Mouse (Mus musculus): ENCODE measurements around the gene Alpl. TPM values are rescaled to one million over a fixed set of nuclear protein-coding genes. Genes with fewer than 3 reads are reported as not detected.

Gene Alpl
- polyA plus RNA-seq (2012; rRNA removed) = 564 and 569 TPM in 2 replicates

DNA sequence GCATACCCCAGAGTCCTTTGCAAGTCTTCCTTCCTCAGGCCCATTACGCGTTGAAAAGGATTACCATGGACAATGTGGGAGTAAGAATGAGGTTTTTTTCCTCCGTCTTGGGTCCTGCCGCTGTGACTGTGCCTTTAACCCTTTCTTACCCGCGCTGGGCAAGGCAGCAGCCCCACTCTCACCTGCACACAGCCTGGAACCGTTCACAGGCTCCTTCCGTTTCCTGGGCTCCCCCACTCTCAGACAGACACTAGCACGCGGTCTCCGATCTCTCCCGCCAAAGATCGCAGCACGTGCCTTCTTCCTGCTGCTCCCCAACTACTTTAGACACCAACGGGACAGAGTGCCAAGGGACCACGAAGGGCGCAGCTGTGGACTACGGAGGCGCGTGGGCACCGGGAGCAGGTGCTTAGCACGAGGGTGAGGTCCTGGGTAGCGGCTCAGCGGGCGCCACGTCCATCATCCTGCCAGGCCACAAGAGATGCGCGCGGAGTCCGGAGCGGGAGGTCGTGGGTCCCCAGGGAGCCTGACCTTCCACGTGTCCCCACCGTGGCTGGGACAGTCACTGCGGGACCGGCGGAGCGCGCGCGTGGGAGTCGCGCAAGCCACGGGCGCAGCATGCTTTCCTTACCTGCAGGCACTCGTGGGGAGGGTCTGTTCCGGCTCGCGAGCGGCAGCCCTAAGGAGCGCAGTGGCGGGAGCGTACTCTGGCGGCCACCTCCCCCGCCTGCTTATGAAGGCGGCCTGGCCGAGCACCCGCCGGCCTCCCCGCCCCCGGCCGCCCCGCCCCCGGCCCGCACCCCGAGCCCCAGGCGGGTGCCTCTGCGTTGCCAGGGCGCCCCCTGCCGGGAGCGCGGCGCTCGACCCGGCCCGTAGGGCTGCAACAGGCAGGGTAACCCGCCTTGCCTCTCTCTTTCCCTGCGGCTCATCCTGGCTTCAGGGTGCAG, at the start of gene Alpl:
TSS of gene Alpl (minus strand) at position 774 of the 947 bp plus-strand sequence.
- no peaks in the 10 kb centered on the region for H3K36me3 ChIP-seq (ENCODE audit: control insufficient read depth, insufficient read depth, low read length)
- no peaks in the 10 kb centered on the region; the same call in 1 of the 2 replicates for H3K27me3 ChIP-seq (replicated peaks; ENCODE audit: control insufficient read depth, insufficient read depth, low read length)
- H3K4me1 ChIP-seq (ENCODE audit: control insufficient read depth, insufficient read depth, low read length) = no peaks in the 10 kb centered on the region; the same call in 1 of the 2 replicates
- peak within 1 kb of the TSS; percentile 71 for H3K4me3 ChIP-seq (ENCODE audit: insufficient read depth, low read depth, low read length)
- 2% methylated on average over 78 of the region's 78 CpGs for WGBS
- TF ChIP-seq CTCF (conservative IDR thresholded peaks at IDR 0.05; ENCODE audit: insufficient read depth, insufficient read length, low read depth, low read length) (peak; percentile 64), POLR2A (IDR thresholded peaks at IDR 0.05; ENCODE audit: low read depth, low read length) (no peak)
- H3K27ac ChIP-seq (ENCODE audit: insufficient read depth, low read depth, low read length) = peak within 1 kb of the TSS; percentile 61
- peak; percentile 84 for DNase-seq

DNA sequence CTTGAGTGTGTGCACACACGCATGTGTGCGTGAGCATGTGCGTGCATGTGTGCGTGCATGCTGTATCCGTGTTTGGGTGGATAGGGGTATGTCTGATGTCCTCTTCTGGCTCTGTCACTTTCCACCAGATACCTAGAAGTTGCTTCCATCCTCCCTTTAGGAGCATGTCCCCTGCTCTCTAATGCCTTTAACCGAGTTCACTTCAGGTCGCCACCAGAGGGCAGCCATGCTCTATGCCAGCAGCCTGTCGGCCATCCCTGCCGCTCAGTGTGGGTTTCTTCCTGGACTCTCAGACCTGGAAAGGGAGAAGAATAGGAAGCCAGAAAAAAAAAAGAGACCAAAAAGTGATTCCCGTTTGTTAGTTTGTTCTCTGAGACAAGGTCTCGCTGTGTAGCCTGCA, 48.5 kb upstream of the Alpl start:
- H3K4me1 ChIP-seq (ENCODE audit: control insufficient read depth, insufficient read depth, low read length) = no peaks in the 10 kb centered on the region
- peak; percentile 96 for TF ChIP-seq CTCF (conservative IDR thresholded peaks at IDR 0.05; ENCODE audit: insufficient read depth, insufficient read length, low read depth, low read length)
- TF ChIP-seq POLR2A (IDR thresholded peaks at IDR 0.05; ENCODE audit: low read depth, low read length) = no peak
- no peak overlapping the region for H3K27ac ChIP-seq (ENCODE audit: insufficient read depth, low read depth, low read length)
- H3K4me3 ChIP-seq (ENCODE audit: insufficient read depth, low read depth, low read length) = no peak overlapping the region
- no peaks in the 10 kb centered on the region for H3K36me3 ChIP-seq (ENCODE audit: control insufficient read depth, insufficient read depth, low read length)
- WGBS = 22% methylated on average over 11 of the region's 11 CpGs
- DNase-seq = peak; percentile 79
- no peaks in the 10 kb centered on the region for H3K27me3 ChIP-seq (replicated peaks; ENCODE audit: control insufficient read depth, insufficient read depth, low read length)

DNA sequence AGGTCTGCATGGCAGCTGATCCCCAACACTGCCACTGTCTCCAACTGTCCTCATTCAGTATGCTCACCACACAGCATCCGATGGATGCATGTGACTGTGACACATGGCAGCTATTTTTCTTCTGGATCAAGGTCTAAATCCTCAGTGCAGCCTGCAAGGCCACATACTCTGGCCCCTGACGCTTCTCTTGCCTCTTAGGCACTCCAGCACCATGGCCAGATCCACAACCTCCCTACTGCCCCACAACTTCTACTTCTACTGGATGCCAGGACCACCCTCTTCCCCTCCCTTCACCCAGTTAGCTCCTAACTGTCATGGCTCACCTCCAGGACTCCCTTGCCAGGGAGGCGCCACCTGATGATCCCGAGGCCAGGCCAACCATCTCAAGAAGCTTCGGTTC, 43.3 kb upstream of the Alpl start:
- no peak for DNase-seq
- WGBS = 81% methylated on average over 5 of the region's 5 CpGs
- Histone ChIP-seq H3K4me1 (ENCODE audit: control insufficient read depth, insufficient read depth, low read length) (no peaks in the 10 kb centered on the region), H3K4me3 (ENCODE audit: insufficient read depth, low read depth, low read length) (no peak overlapping the region), H3K27me3 (replicated peaks; ENCODE audit: control insufficient read depth, insufficient read depth, low read length) (no peaks in the 10 kb centered on the region), H3K27ac (ENCODE audit: insufficient read depth, low read depth, low read length) (no peak overlapping the region), H3K36me3 (ENCODE audit: control insufficient read depth, insufficient read depth, low read length) (no peaks in the 10 kb centered on the region)
- TF ChIP-seq POLR2A (IDR thresholded peaks at IDR 0.05; ENCODE audit: low read depth, low read length) (no peak), CTCF (conservative IDR thresholded peaks at IDR 0.05; ENCODE audit: insufficient read depth, insufficient read length, low read depth, low read length) (no peak)

DNA sequence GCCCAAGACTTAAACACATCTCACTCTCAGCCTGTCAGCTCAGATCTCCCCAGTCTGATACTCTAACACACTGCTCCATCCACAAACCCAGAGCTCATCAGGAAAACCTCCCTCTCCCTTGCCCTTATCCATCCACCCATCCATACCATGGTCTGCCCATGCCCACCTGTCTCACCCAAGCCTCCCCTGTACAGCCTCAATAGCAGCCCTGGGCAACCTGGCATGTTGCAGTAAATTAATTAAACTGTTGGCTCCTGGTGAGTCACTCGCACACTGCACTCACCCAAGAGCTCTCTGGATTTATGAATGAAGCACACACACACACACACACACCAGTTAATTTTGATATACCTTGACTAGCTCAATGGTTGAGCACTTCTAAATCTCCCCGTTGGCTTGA, 42.6 kb upstream of the Alpl start:
- DNase-seq = no peak
- H3K4me3 ChIP-seq (ENCODE audit: insufficient read depth, low read depth, low read length) = no peak overlapping the region
- H3K27me3 ChIP-seq (replicated peaks; ENCODE audit: control insufficient read depth, insufficient read depth, low read length) = no peaks in the 10 kb centered on the region
- no peak overlapping the region for H3K27ac ChIP-seq (ENCODE audit: insufficient read depth, low read depth, low read length)
- 94% methylated on average over 2 of the region's 2 CpGs for WGBS
- TF ChIP-seq CTCF (conservative IDR thresholded peaks at IDR 0.05; ENCODE audit: insufficient read depth, insufficient read length, low read depth, low read length) = no peak
- no peak for TF ChIP-seq POLR2A (IDR thresholded peaks at IDR 0.05; ENCODE audit: low read depth, low read length)
- no peaks in the 10 kb centered on the region for H3K4me1 ChIP-seq (ENCODE audit: control insufficient read depth, insufficient read depth, low read length)
- H3K36me3 ChIP-seq (ENCODE audit: control insufficient read depth, insufficient read depth, low read length) = no peaks in the 10 kb centered on the region

DNA sequence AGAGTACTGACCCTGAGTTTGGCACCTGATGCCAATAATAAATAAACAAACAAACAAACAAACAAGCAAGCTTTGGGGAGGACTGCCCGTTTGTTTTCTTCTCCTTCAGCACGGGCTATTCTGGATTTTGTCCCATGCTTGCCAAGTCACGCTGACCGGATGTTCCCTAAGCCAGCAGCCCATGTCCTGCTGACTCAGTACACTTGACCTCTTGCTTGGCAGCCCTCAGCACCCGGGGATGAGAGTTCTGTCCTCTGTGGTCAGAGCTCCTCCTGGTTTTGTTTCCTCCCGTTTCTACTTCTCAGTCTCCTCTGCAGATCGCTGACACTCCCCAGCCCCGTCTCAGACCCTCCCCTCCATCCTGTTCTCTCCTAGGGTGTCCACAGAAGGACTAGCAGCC, 41.6 kb upstream of the Alpl start:
- 32% methylated on average over 8 of the region's 8 CpGs for WGBS
- peak; percentile 93 for DNase-seq
- Histone ChIP-seq H3K4me3 (ENCODE audit: insufficient read depth, low read depth, low read length) (no peak overlapping the region), H3K36me3 (ENCODE audit: control insufficient read depth, insufficient read depth, low read length) (no peaks in the 10 kb centered on the region), H3K27me3 (replicated peaks; ENCODE audit: control insufficient read depth, insufficient read depth, low read length) (no peaks in the 10 kb centered on the region), H3K4me1 (ENCODE audit: control insufficient read depth, insufficient read depth, low read length) (no peaks in the 10 kb centered on the region), H3K27ac (ENCODE audit: insufficient read depth, low read depth, low read length) (peak overlapping the region; percentile 49; the same call in 1 of the 2 replicates)
- TF ChIP-seq POLR2A (IDR thresholded peaks at IDR 0.05; ENCODE audit: low read depth, low read length) (no peak), CTCF (conservative IDR thresholded peaks at IDR 0.05; ENCODE audit: insufficient read depth, insufficient read length, low read depth, low read length) (no peak)

DNA sequence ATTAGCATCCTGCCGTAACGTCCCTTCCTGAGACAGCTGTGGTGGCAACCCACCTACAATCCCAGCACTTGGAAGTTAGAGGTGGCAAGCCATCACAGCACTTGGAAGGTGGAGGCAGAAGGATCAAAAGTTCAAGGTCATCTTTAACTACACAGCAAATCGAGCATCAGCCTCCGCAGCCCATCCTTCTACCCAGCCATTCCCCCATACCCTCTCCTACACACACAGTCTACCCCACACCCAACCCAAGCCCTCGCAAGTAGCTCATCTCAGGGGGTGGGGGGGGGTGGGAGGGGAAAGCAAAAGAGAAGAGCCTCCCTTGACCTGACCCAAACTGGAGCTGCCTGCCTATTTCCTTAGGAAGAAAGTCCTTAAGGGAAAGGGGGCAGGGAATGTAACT, 40.6 kb upstream of the Alpl start:
- 83% methylated on average over 5 of the region's 5 CpGs for WGBS
- H3K4me1 ChIP-seq (ENCODE audit: control insufficient read depth, insufficient read depth, low read length) = no peaks in the 10 kb centered on the region
- H3K36me3 ChIP-seq (ENCODE audit: control insufficient read depth, insufficient read depth, low read length) = no peaks in the 10 kb centered on the region
- TF ChIP-seq POLR2A (IDR thresholded peaks at IDR 0.05; ENCODE audit: low read depth, low read length) (no peak), CTCF (conservative IDR thresholded peaks at IDR 0.05; ENCODE audit: insufficient read depth, insufficient read length, low read depth, low read length) (no peak)
- DNase-seq = no peak
- no peaks in the 10 kb centered on the region for H3K27me3 ChIP-seq (replicated peaks; ENCODE audit: control insufficient read depth, insufficient read depth, low read length)
- H3K27ac ChIP-seq (ENCODE audit: insufficient read depth, low read depth, low read length) = no peak overlapping the region
- H3K4me3 ChIP-seq (ENCODE audit: insufficient read depth, low read depth, low read length) = no peak overlapping the region

DNA sequence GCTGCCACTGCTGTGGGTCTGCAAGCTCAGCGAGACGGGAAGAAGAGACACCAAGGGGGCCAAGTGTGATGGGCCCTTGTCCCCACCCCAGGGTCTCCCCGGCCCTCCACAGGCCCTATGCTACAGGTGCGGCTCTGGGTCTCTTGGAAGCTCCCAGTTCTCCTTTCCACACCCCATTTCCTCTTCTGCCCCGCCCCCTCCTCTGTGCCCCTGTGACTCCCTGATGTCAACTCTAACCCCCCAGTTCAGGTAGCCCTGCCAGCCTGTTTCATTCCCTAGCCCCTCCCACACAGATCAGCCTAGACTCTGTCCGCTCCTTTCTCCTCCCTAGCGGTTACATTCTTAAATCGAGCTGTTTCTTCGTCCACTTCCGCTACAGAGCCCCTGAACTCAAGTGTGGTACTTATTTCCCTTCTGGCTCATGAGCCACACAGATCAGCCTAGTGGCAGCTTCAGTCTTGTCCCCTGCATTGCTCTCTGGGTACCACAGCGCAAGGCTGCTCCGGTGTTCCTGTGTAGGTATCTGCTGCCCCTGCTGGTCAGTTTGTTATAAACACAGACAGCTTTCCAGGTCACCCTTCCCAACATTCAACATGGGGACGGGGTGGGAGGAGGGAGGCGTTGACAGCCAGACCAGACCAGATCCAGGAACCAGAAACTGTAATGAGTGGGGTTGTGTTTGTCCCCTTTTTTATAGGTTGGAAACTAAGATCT, 39.6 kb upstream of the Alpl start:
- Histone ChIP-seq H3K4me3 (ENCODE audit: insufficient read depth, low read depth, low read length) (no peak overlapping the region), H3K27me3 (replicated peaks; ENCODE audit: control insufficient read depth, insufficient read depth, low read length) (no peaks in the 10 kb centered on the region), H3K4me1 (ENCODE audit: control insufficient read depth, insufficient read depth, low read length) (no peaks in the 10 kb centered on the region), H3K27ac (ENCODE audit: insufficient read depth, low read depth, low read length) (no peak overlapping the region), H3K36me3 (ENCODE audit: control insufficient read depth, insufficient read depth, low read length) (no peaks in the 10 kb centered on the region)
- no peak for TF ChIP-seq POLR2A (IDR thresholded peaks at IDR 0.05; ENCODE audit: low read depth, low read length)
- TF ChIP-seq CTCF (conservative IDR thresholded peaks at IDR 0.05; ENCODE audit: insufficient read depth, insufficient read length, low read depth, low read length) = peak; percentile 96
- WGBS = 17% methylated on average over 14 of the region's 14 CpGs
- peak; percentile 92 for DNase-seq

Data from kidney, adult 2 months (tissue).